Mouse (Mus musculus): Measurements from ENCODE around the gene Ftl1-ps1. TPM values are rescaled to one million over a fixed set of nuclear protein-coding genes. Genes with fewer than 3 reads are reported as not detected.

Ftl1-ps1 gene
- total RNA-seq (2021): 719 and 903 TPM in 2 replicates
- long read RNA-seq, transcript Ftl1-ps1-202 (1 exons, 938 nt): major isoform, 2,403 of 2,404 reads
- long read RNA-seq, partial matches to known transcripts: 0 of 2,404 reads
- long read RNA-seq, other reads (novel, unspliced or antisense): 1 of 2,404 reads

DNA sequence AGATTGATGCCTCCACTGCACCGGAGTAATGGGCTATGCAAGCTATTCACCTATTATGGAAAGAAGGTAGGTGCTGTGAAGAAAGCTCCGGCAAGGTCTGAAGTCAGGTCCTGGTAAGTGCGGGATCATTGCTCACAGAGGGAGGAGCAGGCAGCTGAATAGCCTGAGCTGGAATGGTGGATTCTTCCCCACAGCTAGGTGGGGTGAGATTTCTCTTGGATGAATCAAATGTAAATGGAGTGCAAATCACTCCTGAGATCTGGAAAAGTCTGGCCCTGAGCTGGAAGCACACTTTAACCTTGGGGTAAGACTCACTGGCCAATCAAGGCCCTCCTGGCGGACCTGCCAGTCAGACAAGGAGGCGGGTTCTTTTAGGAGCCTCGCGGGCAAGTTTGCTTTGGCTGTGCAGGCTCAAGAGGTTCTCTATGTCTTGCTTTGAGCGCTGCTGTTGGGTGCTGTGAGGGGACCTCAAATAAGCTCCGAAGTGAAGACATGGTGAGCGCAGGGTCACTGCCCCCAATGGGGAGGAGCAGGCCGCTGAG is at the start of gene Ftl1-ps1:
Gene Ftl1-ps1, plus strand, starts transcription at position 397 of the 542 bp plus-strand sequence.
- DNase-seq: peak; percentile 60

DNA sequence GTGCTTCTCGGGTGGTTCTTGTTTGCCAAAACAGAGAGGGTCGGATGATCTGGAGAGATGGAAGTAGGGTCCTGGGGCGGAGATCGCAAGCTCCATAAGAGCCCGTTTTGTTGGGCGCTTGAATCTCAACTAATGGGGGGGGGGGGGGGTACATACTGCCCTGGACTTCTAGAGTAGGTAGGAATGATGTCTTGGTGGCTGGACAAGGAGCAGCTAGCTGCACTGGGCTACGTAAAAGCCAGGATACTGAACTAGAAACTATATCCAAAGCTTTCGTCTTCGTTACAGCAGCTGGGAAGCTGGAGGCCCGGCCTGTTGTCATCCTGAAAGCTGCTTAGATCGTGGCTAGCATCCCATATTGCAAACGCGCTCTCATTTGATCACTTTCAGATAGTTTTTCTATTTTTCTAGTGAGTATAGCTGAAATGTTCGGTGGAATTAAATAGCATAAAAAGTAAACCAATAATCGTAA is 49.0 kb upstream of the Ftl1-ps1 start:
- no peak for DNase-seq

DNA sequence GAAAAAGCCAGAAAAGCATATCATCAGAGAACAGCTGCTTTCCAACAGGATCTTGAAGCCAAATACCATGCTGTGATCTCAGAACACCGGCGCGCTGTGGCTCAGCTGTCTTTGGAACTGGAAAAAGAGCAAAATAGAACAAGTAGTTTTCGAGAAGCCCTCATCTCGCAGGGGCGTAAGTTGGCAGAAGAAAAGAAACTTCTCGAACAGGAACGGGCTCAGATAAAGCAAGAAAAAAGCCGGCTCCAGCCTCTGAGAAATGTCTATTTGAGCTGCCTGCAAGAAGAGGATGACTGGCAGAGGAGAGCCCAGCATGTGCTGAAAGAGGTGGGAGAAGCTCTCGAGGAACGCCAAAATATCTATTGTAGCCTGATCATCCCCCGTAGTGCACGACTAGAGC is 43.0 kb upstream of the Ftl1-ps1 start:
- no peak for DNase-seq

DNA sequence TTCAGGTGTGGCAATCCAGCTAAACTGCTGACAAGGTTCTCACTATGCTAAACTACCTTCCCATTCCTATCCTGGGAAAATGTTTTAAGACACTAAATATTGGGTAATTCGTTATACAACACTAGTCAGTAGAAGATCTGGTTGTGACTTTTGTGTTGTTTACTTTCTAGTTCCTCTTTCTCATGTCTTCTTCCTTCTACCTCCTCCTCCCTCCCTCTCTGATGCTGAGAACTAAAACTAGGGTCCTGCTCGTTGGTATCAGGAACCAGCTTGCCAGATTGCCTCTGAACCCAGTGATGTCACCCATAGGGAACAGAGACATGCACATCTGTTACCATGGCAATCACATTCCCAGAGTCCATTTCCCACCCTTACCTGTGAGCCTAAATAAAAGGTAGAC is 37.3 kb upstream of the Ftl1-ps1 start:
- DNase-seq: no peak

DNA sequence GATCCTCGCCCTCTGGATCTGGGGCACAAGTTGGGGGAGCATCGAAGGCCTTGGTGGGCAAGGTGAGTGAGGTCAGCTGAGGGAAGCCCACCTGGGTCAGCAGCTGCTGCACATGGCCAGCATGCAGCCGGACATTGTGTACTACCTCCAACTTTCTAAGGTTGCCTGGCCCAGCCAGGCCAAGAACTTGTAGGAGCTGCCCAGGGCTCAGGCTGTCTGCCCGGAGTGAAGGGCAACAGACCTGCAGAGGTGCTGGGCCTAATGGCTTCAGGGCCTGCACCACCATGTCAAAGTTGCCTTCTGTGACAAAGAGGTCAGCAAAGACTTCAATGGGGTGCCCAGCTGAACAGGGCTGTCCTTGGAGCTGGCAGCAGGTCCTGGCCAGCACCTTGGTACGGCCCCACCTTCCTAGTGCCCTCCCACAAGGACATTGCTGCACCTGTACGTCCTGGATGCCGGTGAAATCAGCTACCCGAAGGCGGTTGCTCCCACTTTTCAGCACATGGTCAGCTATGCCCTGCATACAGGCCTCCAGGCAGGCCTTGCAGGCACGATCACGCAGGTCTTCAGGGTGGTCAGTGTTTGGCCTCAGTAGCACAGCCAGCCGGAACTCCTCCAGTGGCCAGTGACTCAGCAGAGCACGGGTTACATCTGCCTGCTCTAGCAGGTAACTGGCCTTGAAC is 36.2 kb upstream of the Ftl1-ps1 start:
- DNase-seq: peak; percentile 6

- DNase-seq: peak; percentile 9
These were observed 35.6 kb upstream of the Ftl1-ps1 start, which contains the start of gene Lrrc14b for GRCm38 (mm10) chr13:74363859-74364235. Gene Lrrc14b (minus strand): TSS chr13:74364005.

GRCm38 (mm10) chr13:74381533-74382276 is 17.8 kb upstream of the Ftl1-ps1 start:
- no peak for DNase-seq

DNA sequence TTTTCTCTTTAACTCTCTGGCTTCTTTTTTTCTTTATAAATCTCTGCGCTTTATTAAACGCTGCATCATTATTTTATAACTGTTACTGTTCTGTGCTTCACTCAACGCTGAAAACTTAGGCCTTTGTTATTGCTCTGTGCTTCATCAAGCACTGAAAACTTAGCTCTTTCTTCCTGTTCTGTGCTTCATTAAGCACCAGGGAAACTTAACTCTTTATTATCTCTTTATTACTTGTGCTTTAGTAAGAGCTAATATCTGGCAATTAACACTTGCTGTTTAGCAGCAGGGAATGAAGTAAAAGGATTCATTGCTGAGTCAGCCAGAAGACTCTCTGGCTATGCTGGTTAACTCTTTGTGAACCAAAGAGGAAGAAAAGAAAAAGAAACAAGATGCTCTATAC is 17.2 kb upstream of the Ftl1-ps1 start:
- DNase-seq: no peak

- no peak for DNase-seq
These were observed 9.8 kb upstream of the Ftl1-ps1 start for GRCm38 (mm10) chr13:74389730-74390129.

GRCm38 (mm10) chr13:74390371-74390990 is 9.0 kb upstream of the Ftl1-ps1 start, which contains the start of gene Zfp72:
Gene Zfp72 (minus strand): TSS chr13:74390836.
- DNase-seq: peak; percentile 54

- no peak for DNase-seq
These were observed 8.3 kb upstream of the Ftl1-ps1 start for GRCm38 (mm10) chr13:74391156-74391555.

- DNase-seq: no peak
These were observed 40.4 kb downstream of the Ftl1-ps1 start for GRCm38 (mm10) chr13:74439895-74440294.

Small RNA genes lying within 50 kb of the gene (microRNA-seq; reads per million reads assigned to microRNA genes)
- 0 reads per million in 2 experiments for gene Mir692-3

Other genes with a start within 250 kb of the Ftl1-ps1 start
- 47.9 and 67.9 TPM in 2 replicates for gene Exoc3, start 191.0 kb upstream of the Ftl1-ps1 start, total RNA-seq (2021)
- 1.1 and 1.7 TPM in 2 replicates for gene Ahrr, start 107.4 kb upstream of the Ftl1-ps1 start, total RNA-seq (2021)
- gene Pdcd6, start 82.1 kb upstream of the Ftl1-ps1 start, total RNA-seq (2021): 147 and 161 TPM in 2 replicates
- gene Sdha, start 49.4 kb upstream of the Ftl1-ps1 start, total RNA-seq (2021): 591 and 621 TPM in 2 replicates
- 52.4 and 57.8 TPM in 2 replicates for gene Ccdc127, start 49.4 kb upstream of the Ftl1-ps1 start, total RNA-seq (2021)
- 0.24 and 0.43 TPM in 2 replicates for gene Lrrc14b, start 35.7 kb upstream of the Ftl1-ps1 start, total RNA-seq (2021)
- gene Zfp72, start 8.9 kb upstream of the Ftl1-ps1 start, total RNA-seq (2021): 4.4 and 4.7 TPM in 2 replicates
- 13.7 and 13.8 TPM in 2 replicates for gene Zfp825, start 94.3 kb downstream of the Ftl1-ps1 start, total RNA-seq (2021)
- gene Erap1, start 239.9 kb downstream of the Ftl1-ps1 start, total RNA-seq (2021): 62.5 and 79.6 TPM in 2 replicates